Mouse (Mus musculus) myocyte (in vitro differentiated cells): Measurements from ENCODE around the gene Rela. TPM values are rescaled to one million over a fixed set of nuclear protein-coding genes. Genes with fewer than 3 reads are reported as not detected.

ENCODE experiments used
- H3K27me3 ChIP-seq: one replicate; pipeline ENCODE4 v1.6.1; 2011; ENCODE audit not compliant: control insufficient read depth, insufficient read depth, insufficient read length
- H3K36me3 ChIP-seq: one replicate; pipeline ENCODE4 v1.6.1; 2011; ENCODE audit not compliant: control insufficient read depth, insufficient read depth
- H3K4me2 ChIP-seq: one replicate; pipeline ENCODE4 v1.6.1; 2011; ENCODE audit warnings: low read depth, control low read depth
- H3K4me3 ChIP-seq: one replicate; pipeline ENCODE4 v1.5.1; 2011; ENCODE audit warnings: mild to moderate bottlenecking, control low read depth, moderate library complexity
- H3K79me2 ChIP-seq: one replicate; pipeline ENCODE4 v1.6.1; 2011; ENCODE audit not compliant: control insufficient read depth, insufficient read depth
- H3ac ChIP-seq: one replicate; pipeline ENCODE4 v1.6.1; 2011; ENCODE audit not compliant: control insufficient read depth, insufficient read length
- MYOD1 ChIP-seq, 3 experiments: IDR thresholded peaks; one replicate each; pipeline ENCODE4 v1.6.1; 2011; ENCODE audit warnings: control low read depth in 2 of 3, low read depth in 2 of 3, mild to moderate bottlenecking in 2 of 3, moderate library complexity in 1 of 3; ENCODE audit not compliant: insufficient read length in 2 of 3, control insufficient read depth in 1 of 3
- polyA plus RNA-seq: library from polyadenylated mRNA; unstranded; fragments of >200 nt; fragmentation: generic; extraction: Trizol; gene quantifications from one replicate; pipeline ENCODE4 v1.2.1, GENCODE M21; 2012; ENCODE audit warnings: missing spikeins

The Rela gene
- polyA plus RNA-seq, 1 experiment: 58.0 TPM

- peaks cover 25% of the 10 kb centered on the region for H3K36me3 ChIP-seq
- H3K4me3 ChIP-seq: no peak overlapping the region
- no peaks in the 10 kb centered on the region for H3K27me3 ChIP-seq
- TF ChIP-seq MYOD1 (IDR thresholded peaks at IDR 0.05; ENCODE audit: control insufficient read depth in 1 of 3, insufficient read length in 2 of 3, low read depth in 2 of 3): no peak
- no peak overlapping the region for H3ac ChIP-seq
- peaks cover 33% of the 10 kb centered on the region for H3K79me2 ChIP-seq
- H3K4me2 ChIP-seq: no peak overlapping the region
Measured at GRCm38 (mm10) chr19:5695849-5696462, 58.7 kb downstream of the Rela start.

Other genes starting within 250 kb of the Rela start
- gene Sart1, start 248.8 kb upstream of the Rela start, polyA plus RNA-seq: 55.6 TPM
- gene Tsga10ip, start 235.0 kb upstream of the Rela start, polyA plus RNA-seq: 0.37 TPM
- gene Drap1, start 212.5 kb upstream of the Rela start, polyA plus RNA-seq: 481 TPM
- gene AI837181, start 212.3 kb upstream of the Rela start, polyA plus RNA-seq: 69.9 TPM
- 15.4 TPM for gene Fosl1, start 189.9 kb upstream of the Rela start, polyA plus RNA-seq
- gene Ccdc85b, start 179.6 kb upstream of the Rela start, polyA plus RNA-seq: 10.7 TPM
- gene Fibp, start 176.9 kb upstream of the Rela start, polyA plus RNA-seq: 122 TPM
- 7.2 TPM for gene Ctsw, start 169.0 kb upstream of the Rela start, polyA plus RNA-seq
- gene Efemp2, start 163.5 kb upstream of the Rela start, polyA plus RNA-seq: 81.3 TPM
- gene Mus81, start 149.1 kb upstream of the Rela start, polyA plus RNA-seq: 66.4 TPM
- 948 TPM for gene Cfl1, start 147.0 kb upstream of the Rela start, polyA plus RNA-seq
- gene 1700020D05Rik, start 133.7 kb upstream of the Rela start, polyA plus RNA-seq: 0.17 TPM
- 7.8 TPM for gene Snx32, start 126.9 kb upstream of the Rela start, polyA plus RNA-seq
- not detected for gene Ovol1, start 76.8 kb upstream of the Rela start, polyA plus RNA-seq
- 3.2 TPM for gene Ap5b1, start 69.5 kb upstream of the Rela start, polyA plus RNA-seq
- gene Rnaseh2c, start 35.6 kb upstream of the Rela start, polyA plus RNA-seq: 31.9 TPM
- gene Kat5, start 27.2 kb upstream of the Rela start, polyA plus RNA-seq: 37.1 TPM
- gene Sipa1, start 26.2 kb downstream of the Rela start, polyA plus RNA-seq: 14.4 TPM
- gene Map3k11, start 51.3 kb downstream of the Rela start, polyA plus RNA-seq: 19.0 TPM
- gene Pcnx3, start 51.4 kb downstream of the Rela start, polyA plus RNA-seq: 34.9 TPM
- 0.12 TPM for gene Kcnk7, start 66.9 kb downstream of the Rela start, polyA plus RNA-seq
- gene Ehbp1l1, start 88.8 kb downstream of the Rela start, polyA plus RNA-seq: 97.4 TPM
- 77.4 TPM for gene Fam89b, start 92.2 kb downstream of the Rela start, polyA plus RNA-seq
- 100 TPM for gene Ltbp3, start 103.4 kb downstream of the Rela start, polyA plus RNA-seq
- 73.5 TPM for gene Scyl1, start 133.9 kb downstream of the Rela start, polyA plus RNA-seq
- 22.3 TPM for gene Frmd8, start 237.8 kb downstream of the Rela start, polyA plus RNA-seq
- 5.2 TPM for gene Slc25a45, start 240.3 kb downstream of the Rela start, polyA plus RNA-seq